Mouse (Mus musculus) stomach, embryonic 16.5 days (tissue): ENCODE results near the gene Zfp553. TPM values are rescaled to one million over a fixed set of nuclear protein-coding genes. Genes with fewer than 3 reads are reported as not detected.

Experiments used
- ATAC-seq: fragments of 200-750 bp; cut with Nextera tagmentation; 2 replicates; pipeline ENCODE4 v1.8.0; 2017; ENCODE audit warnings: moderate number of reproducible peaks, moderate TSS enrichment; ENCODE audit not compliant: insufficient read depth, low FRiP score
- H3K27ac ChIP-seq: fragments of 300-500 bp; sonication (generic); 2 replicates; pipeline ENCODE4 v1.5.1; 2014; ENCODE audit warnings: low read length
- H3K27me3 ChIP-seq: fragments of 300-500 bp; sonication (generic); 2 replicates; pipeline ENCODE4 v1.6.1; 2014; ENCODE audit warnings: low read length, control low read depth, mixed read lengths; ENCODE audit not compliant: control insufficient read depth, insufficient read depth
- H3K36me3 ChIP-seq: fragments of 300-500 bp; sonication (generic); 2 replicates; pipeline ENCODE4 v1.6.1; 2014; ENCODE audit warnings: low read length; ENCODE audit not compliant: control insufficient read depth, insufficient read depth
- H3K4me1 ChIP-seq: fragments of 300-500 bp; sonication (generic); 2 replicates; pipeline ENCODE4 v1.6.1; 2014; ENCODE audit warnings: low read length, control low read depth, mixed read lengths; ENCODE audit not compliant: control insufficient read depth, insufficient read depth
- H3K4me2 ChIP-seq: fragments of 300-500 bp; sonication (generic); 2 replicates; pipeline ENCODE4 v1.6.1; 2014; ENCODE audit warnings: low read depth, low read length, mixed read lengths
- H3K4me3 ChIP-seq: fragments of 300-500 bp; sonication (generic); replicated peaks from 2 replicates; pipeline ENCODE4 v1.5.1; 2014; ENCODE audit warnings: mild to moderate bottlenecking, low read length
- H3K9ac ChIP-seq: fragments of 300-500 bp; sonication (generic); 2 replicates; pipeline ENCODE4 v1.6.1; 2014; ENCODE audit warnings: low read length
- H3K9me3 ChIP-seq: fragments of 300-500 bp; sonication (generic); replicated peaks from 2 replicates; pipeline ENCODE4 v1.6.1; 2016; ENCODE audit warnings: low read length, control low read depth; ENCODE audit not compliant: control insufficient read depth
- WGBS: fragments of 180-500 bp; shearing (Covaris S2); extraction: QIAGEN DNeasy Blood & Tissue Kit; methylation state at CpG from one replicate; pipeline ENCODE4 v1.1.7; 2014; 5-methylcytosine and 5-hydroxymethylcytosine counted together
- polyA plus RNA-seq: library from polyadenylated mRNA; unstranded; fragments of >200 nt; fragmentation: Nextera tagmentation; extraction: Ambion mirVana; gene quantifications from 2 replicates; pipeline ENCODE4 v1.2.1, GENCODE M21; 2015

Gene Zfp553
- 27.1 and 28.5 TPM in 2 replicates for polyA plus RNA-seq

DNA sequence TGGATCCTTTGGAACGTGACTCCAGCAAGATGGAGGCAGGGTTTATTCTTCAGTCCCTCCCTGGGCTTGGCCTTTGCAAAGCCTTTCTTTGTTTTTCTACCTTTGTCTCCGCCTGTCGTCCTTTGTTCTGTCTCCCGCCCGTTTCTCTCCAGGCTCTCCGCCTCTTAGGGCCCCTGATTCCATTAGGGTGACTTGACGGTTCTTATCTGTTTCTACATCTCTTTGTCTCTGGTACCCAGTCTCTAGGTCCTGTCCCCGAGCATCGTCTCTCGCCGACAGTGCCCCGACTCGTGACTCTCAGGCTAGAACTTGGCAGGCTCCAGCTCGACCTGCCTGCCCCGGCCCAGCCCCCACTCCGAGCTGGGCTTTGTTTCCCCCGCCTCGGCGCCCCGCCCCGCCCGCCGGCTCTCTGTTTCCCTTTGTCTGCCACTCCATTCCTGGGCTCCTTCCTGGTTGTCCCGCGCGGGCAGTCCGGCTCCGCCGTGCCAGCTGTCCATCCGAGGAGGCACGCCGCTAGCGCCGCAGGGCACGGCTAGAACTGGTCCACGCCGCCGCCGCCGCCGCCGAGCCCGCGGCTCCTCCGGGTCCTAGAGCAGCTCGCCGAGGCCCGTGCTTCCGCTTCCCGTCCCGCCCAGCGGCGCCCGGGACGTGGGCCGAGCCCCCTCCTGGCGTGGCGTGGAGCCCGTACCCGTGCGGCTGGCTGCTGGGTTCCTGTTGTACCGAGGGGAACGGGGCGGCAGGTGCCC is at the start of gene Zfp553, which contains the start of gene Sept1:
TSS of gene Zfp553 (plus strand) at position 440 of the 746 bp plus-strand sequence.
TSS of gene Sept1 (minus strand) at position 509 of the 746 bp plus-strand sequence.
- no peaks in the 10 kb centered on the region for H3K9me3 ChIP-seq
- H3K4me3 ChIP-seq = peak within 1 kb of the TSS; percentile 89
- peak within 1 kb of the TSS; percentile 75 for H3K4me2 ChIP-seq
- no peaks in the 10 kb centered on the region for H3K27me3 ChIP-seq
- ATAC-seq = peak; percentile 93
- WGBS = under 1% methylated on average over 64 of the region's 64 CpGs
- peak within 1 kb of the TSS; percentile 96 for H3K27ac ChIP-seq
- H3K4me1 ChIP-seq = peaks cover 17% of the 10 kb centered on the region
- peak within 1 kb of the TSS; percentile 94 for H3K9ac ChIP-seq
- H3K36me3 ChIP-seq = peaks cover 21% of the 10 kb centered on the region

GRCm38 (mm10) chr7:127183345-127183744 is 49.5 kb upstream of the Zfp553 start:
- Histone ChIP-seq H3K4me3 (no peak overlapping the region), H3K4me1 (no peaks in the 10 kb centered on the region), H3K27ac (no peak overlapping the region), H3K4me2 (no peak overlapping the region), H3K9me3 (no peaks in the 10 kb centered on the region), H3K9ac (no peak overlapping the region), H3K27me3 (no peaks in the 10 kb centered on the region), H3K36me3 (no peaks in the 10 kb centered on the region)
- no peak for ATAC-seq
- whole genome bisulfite sequencing = 64% methylated on average over 8 of the region's 8 CpGs

GRCm38 (mm10) chr7:127183828-127184227 is 49.0 kb upstream of the Zfp553 start:
- no peaks in the 10 kb centered on the region for H3K9me3 ChIP-seq
- no peak overlapping the region for H3K9ac ChIP-seq
- 71% methylated on average over 6 of the region's 6 CpGs for WGBS
- H3K4me3 ChIP-seq = no peak overlapping the region
- ATAC-seq = no peak
- H3K4me1 ChIP-seq = no peaks in the 10 kb centered on the region
- no peak overlapping the region for H3K27ac ChIP-seq
- no peak overlapping the region for H3K4me2 ChIP-seq
- no peaks in the 10 kb centered on the region for H3K36me3 ChIP-seq
- no peaks in the 10 kb centered on the region for H3K27me3 ChIP-seq

GRCm38 (mm10) chr7:127184720-127185119 is 48.1 kb upstream of the Zfp553 start:
- Histone ChIP-seq H3K4me1 (no peaks in the 10 kb centered on the region), H3K27ac (no peak overlapping the region), H3K4me3 (no peak overlapping the region), H3K27me3 (no peaks in the 10 kb centered on the region), H3K9me3 (no peaks in the 10 kb centered on the region), H3K9ac (no peak overlapping the region), H3K4me2 (no peak overlapping the region), H3K36me3 (no peaks in the 10 kb centered on the region)
- no peak for ATAC-seq
- 25% methylated on average over 1 of the region's 1 CpGs for WGBS

- 61% methylated on average over 3 of the region's 3 CpGs for WGBS
- no peaks in the 10 kb centered on the region for H3K9me3 ChIP-seq
- H3K4me1 ChIP-seq = no peaks in the 10 kb centered on the region
- no peak overlapping the region for H3K4me2 ChIP-seq
- H3K4me3 ChIP-seq = no peak overlapping the region
- no peaks in the 10 kb centered on the region for H3K27me3 ChIP-seq
- ATAC-seq = no peak
- no peak overlapping the region for H3K27ac ChIP-seq
- H3K36me3 ChIP-seq = no peaks in the 10 kb centered on the region
- H3K9ac ChIP-seq = no peak overlapping the region
Observed at GRCm38 (mm10) chr7:127185601-127186000, 47.3 kb upstream of the Zfp553 start.

DNA sequence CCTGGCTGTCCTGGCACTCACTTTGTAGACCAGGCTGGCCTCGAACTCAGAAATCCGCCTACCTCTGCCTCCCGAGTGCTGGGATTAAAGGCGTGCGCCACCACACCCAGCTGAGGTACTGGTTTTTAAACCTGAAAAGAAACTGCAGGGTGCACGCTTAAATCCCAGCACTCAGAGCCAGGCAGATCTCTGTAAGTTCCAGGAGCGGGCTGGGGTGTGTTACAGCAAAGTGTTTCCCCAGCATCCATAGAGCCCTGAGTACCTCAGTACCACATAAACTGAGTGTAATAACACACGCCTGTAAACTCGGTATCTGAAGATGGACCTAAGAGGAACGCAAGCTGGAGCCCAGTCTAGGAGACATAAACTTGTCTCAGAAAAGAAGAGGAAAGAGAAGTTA is 45.5 kb upstream of the Zfp553 start:
- Histone ChIP-seq H3K9me3 (no peaks in the 10 kb centered on the region), H3K4me1 (no peaks in the 10 kb centered on the region)
- WGBS = 70% methylated on average over 10 of the region's 10 CpGs

DNA sequence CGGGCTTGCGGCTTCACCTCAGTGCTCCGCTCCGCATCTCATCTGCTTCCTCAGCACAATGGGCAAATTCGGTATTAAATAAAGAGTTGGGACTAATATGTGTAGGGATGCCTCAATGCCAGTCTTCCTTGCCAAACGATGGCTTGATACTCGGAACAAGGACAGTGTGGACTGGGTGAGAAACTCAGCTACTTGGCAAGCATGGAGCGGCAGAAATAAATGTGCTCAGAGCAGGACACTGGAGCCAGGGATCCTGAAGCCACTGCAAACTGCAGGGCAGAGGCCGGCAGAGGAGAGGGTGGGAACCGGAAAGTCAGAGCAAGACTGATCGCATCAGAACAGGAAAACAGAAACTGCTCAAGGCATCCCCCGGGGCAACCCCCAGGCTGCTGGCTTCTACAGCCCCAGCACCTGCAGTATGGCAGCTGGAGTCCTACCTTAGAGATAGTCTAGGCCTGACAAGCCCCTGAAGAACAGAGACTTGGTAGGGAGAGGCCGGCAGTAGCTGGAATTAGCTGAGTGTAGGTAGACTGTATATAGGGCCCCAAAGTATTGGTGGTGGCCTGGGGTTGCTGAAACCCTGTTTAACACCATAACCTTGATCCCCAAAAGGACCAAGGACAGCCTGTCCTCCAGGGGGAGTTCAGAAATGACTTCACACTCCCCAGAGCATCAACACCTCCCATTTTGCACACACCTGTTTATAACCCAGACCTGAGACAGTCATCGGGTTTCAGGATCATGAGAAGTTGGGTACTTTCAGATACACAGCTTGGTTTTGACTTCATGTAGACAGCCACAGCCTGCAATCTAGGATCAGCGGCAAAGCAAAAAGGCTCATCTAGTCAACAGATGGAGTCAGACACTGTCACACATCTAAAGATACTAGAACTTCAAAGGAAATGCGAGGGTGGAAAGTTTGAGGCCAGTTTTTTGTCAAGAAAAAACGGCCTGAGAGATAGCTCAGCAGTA is 44.3 kb upstream of the Zfp553 start:
- Histone ChIP-seq H3K27me3 (no peaks in the 10 kb centered on the region), H3K9me3 (no peaks in the 10 kb centered on the region), H3K4me3 (no peak overlapping the region), H3K27ac (no peak overlapping the region), H3K4me1 (no peaks in the 10 kb centered on the region), H3K4me2 (no peak overlapping the region), H3K36me3 (peaks cover 8% of the 10 kb centered on the region; the same call in 1 of the 2 replicates), H3K9ac (no peak overlapping the region)
- WGBS = 79% methylated on average over 17 of the region's 17 CpGs
- no peak for ATAC-seq

More for the DNA sequence above, 45.5 kb upstream of the Zfp553 start:
- H3K9ac ChIP-seq = no peak overlapping the region
- no peak overlapping the region for H3K4me2 ChIP-seq
- H3K4me3 ChIP-seq = no peak overlapping the region
- no peak overlapping the region for H3K27ac ChIP-seq
- no peaks in the 10 kb centered on the region for H3K27me3 ChIP-seq
- no peak for ATAC-seq
- H3K36me3 ChIP-seq = peaks cover 3% of the 10 kb centered on the region; the same call in 1 of the 2 replicates

DNA sequence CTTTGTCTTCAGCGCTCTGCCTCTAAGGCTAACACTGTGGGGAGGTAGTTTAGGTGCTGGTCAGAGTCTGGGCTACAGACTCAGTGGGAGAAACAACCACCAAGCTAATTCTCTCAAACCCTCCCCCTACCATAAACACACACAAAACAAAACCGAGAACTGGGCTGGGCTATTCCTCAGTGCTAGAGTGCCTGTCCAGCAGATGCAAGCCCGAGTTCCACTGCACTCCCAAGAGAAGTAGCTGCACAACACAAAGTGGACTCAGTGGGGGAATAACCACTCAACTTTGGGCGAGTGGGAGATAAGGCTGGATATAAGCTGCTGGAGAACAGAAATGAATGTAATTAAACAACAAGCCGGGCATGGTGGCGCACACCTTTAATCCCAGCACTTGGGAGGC is 42.2 kb upstream of the Zfp553 start:
- H3K9me3 ChIP-seq = no peaks in the 10 kb centered on the region
- no peak overlapping the region for H3K27ac ChIP-seq
- no peak overlapping the region for H3K4me3 ChIP-seq
- H3K9ac ChIP-seq = no peak overlapping the region
- ATAC-seq = no peak
- H3K4me1 ChIP-seq = peaks cover 14% of the 10 kb centered on the region
- no peaks in the 10 kb centered on the region for H3K27me3 ChIP-seq
- H3K4me2 ChIP-seq = no peak overlapping the region
- 78% methylated on average over 6 of the region's 6 CpGs for WGBS
- peaks cover 14% of the 10 kb centered on the region for H3K36me3 ChIP-seq

DNA sequence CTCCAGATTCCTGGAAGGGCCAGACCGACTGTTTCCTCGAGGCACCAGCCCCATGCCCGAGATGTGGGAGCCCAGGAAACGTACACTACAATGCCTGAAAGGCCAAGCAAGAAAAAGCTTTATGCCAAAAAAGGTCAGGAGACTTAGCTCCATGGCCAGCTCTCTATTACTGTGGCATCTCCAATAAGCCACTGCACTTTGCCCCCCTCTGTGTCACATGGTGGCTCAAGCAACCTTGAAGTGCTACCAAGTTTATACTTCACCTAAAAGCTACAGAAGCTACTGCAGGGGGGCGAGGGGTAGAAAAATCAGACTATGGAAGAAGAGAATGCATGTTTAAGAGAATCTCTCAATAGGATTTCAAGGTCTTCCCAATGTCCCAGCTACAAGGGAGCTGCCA is 39.9 kb upstream of the Zfp553 start:
- peaks cover 23% of the 10 kb centered on the region for H3K4me1 ChIP-seq
- 93% methylated on average over 5 of the region's 5 CpGs for WGBS
- H3K9me3 ChIP-seq = no peaks in the 10 kb centered on the region
- no peak overlapping the region for H3K4me2 ChIP-seq
- H3K36me3 ChIP-seq = peaks cover 14% of the 10 kb centered on the region
- H3K27ac ChIP-seq = no peak overlapping the region
- H3K4me3 ChIP-seq = no peak overlapping the region
- no peaks in the 10 kb centered on the region for H3K27me3 ChIP-seq
- no peak for ATAC-seq
- no peak overlapping the region for H3K9ac ChIP-seq
